Mouse (Mus musculus): Measurements from ENCODE around the gene Psmd12.

DNA sequence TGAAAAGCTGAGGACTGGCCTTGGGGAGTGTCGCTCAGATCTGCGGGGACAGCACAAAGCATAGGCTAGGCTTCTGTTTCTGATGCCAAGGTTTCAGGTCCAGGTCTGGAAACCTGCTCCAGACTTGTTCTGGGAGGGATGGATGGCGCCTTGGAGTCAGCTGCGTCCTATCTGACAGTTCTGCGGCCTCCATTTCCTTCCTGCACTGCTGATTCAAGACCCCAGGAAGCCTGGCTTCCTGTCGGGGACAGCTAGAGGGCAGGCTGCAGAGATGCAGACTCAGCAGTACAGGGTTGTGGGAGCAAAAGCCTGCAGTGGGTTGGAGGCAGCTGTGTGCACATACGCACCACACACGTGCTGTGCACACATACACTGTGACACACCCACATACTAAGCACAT, 50.0 kb downstream of the Psmd12 start:
- TF ChIP-seq EP300 (optimal IDR thresholded peaks at IDR 0.05) (no peak), CTCF (IDR thresholded peaks at IDR 0.05; ENCODE audit: low read depth) (peak; percentile 8; the same call in 1 of the 2 replicates)
